Mouse (Mus musculus) gastrocnemius, postnatal 10 days (tissue): ENCODE results near the gene Zdhhc5. TPM values are rescaled to one million over a fixed set of nuclear protein-coding genes. Genes with fewer than 3 reads are reported as not detected.
"Not testable (repeated sequence)": the region's sequence is repeated elsewhere in the genome, so short reads cannot be mapped to it uniquely, and the experiment has no call there.

Source experiments
- DNase-seq: peaks from one replicate; pipeline ENCODE4 v3.0.0; 2021; ENCODE audit warnings: mixed read lengths
- total RNA-seq, 2 experiments: library from RNA; stranded (reverse); gene quantifications; 2 replicates each; pipeline ENCODE4 v1.2.3; 2021

The Zdhhc5 gene
- total RNA-seq, 2 experiments from 2014 or later, result 42.7 to 47.9 TPM

DNA sequence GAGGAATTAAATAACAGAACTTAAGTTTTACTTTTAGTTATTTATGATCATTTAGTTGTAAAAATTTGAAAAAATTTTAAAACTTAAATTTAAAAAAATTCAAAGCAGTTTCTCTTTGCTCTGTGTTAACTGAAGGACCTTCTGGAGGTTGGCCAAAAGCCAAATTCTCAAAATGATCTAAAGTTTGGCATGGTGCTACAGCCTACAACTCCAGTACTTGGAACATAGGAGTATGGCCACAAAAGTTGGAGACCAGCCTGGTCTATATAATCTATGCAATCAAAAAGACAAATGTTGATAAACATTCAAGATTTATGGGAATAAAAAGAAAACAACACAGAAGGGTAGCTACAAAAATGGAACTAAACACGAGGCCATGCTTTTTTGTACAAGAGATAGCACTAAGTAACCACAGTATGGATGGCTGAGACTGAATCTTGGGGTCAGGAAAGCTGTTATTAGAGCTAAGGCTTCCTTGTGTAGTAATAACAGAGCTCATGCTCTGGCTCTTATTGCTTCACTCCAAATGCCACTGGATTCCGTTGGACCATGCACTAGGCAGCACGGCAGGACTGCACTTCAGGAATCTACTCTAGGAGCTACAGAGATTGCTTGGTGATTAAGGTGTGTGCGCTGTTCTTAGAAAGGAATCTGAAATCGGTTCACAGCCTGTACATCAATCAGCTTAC, 19.8 kb downstream of the Zdhhc5 start:
- DNase-seq, result no peak

DNA sequence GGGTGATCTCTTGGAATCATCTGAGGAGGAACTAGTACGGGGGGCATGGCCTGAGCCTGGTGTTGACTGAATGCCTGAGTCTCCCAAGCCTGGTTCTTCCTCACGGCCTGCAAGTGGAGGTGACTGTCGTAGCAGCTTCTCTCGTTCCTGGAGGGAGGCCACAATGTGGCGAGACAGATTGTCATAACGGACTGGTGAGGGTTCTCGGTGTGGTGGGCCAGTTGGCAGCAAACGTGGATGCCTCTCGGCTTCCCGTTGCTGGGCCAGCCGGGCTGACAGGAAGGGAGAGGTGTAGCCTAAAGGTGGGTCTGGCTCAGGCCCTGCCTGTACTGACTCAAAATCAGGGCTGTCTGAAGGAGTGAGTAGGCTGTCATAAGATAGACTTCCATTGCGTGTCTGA, 24.9 kb downstream of the Zdhhc5 start:
- no peak for DNase-seq

DNA sequence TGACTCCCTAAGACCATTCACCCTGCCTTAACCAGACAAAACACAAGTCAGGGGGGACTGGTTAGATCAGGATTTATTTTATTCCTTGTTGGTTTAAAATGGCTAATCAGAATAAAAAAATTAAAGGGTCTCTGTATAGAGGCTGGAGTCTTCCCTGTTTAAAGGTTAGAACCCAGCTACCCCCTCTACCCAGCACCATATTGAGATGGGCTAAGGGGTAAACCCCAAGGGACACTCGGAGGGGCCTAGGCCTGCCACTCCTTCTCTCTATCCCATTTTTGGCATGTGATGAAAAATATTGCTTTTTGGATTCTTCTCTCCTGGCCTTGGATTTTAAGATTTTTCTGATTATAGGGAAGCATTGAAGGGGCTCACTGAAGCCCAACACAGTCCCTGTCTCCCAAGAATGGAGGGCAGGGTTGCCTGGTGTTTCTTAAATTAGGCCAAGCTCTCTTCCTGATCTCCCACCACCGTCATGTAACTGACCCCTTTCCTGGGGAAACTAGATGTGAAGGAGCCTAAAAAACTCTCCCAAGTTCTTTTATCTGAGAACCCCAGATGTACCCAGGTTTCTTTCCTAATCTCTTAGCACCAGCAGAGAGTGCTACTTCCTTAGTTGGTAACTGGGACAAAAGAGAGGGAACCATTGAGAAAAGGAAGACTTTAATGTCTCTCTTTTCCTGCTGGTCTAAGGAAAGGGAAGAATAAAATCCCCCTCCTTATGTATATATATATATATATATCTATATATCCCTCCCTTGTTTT, 26.7 kb downstream of the Zdhhc5 start:
- no peak for DNase-seq

DNA sequence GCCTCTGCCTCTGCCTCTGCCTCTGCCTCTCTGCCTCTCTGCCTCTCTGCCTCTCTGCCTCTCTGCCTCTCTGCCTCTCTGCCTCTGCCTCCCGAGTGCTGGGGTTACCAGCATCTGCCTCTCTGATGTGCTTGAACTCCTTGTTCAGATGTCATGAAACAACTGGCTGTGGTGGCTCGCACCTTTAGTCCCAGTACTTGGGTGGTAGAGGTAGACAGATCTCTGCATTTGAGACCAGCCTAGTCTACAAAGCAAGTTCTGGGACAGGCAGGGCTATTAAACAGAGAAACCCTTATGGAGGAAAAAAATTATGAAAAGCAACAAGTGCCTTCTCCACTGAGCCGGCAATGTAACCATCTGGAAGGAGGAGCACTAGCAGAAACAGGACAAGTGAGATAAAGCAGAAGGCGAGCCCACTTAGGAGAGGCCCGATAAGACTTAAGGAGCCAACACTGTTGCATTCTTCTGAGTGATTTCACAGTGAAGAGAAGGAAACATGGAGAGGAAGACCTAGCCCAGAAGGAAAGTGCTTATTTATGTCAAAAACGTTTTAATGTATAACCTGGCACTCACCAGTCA, 32.3 kb downstream of the Zdhhc5 start:
- DNase-seq, result no peak

DNA sequence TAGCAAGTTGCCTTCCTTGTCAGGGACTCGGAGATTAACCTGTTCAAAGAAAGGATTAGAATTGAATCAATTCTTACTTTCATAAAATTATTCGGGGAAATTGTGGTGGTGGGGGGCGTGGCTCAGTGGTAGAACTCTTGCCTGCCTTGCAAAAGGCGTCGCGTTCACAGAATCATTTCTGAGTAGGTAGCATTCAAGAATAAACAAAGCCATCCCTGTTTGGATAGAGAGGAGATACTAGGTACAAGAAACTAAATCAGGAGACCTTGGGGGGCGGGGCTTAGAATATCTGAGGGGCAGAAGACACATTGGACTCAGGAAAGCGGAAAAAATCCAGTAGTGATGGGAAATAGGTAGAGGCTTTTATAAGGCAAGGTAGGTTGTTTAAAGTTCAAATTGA, 36.0 kb downstream of the Zdhhc5 start, which contains the start of gene Tmx2:
TSS of gene Tmx2 (minus strand) at position 125 of the 400 bp plus-strand sequence.
- no peak for DNase-seq

DNA sequence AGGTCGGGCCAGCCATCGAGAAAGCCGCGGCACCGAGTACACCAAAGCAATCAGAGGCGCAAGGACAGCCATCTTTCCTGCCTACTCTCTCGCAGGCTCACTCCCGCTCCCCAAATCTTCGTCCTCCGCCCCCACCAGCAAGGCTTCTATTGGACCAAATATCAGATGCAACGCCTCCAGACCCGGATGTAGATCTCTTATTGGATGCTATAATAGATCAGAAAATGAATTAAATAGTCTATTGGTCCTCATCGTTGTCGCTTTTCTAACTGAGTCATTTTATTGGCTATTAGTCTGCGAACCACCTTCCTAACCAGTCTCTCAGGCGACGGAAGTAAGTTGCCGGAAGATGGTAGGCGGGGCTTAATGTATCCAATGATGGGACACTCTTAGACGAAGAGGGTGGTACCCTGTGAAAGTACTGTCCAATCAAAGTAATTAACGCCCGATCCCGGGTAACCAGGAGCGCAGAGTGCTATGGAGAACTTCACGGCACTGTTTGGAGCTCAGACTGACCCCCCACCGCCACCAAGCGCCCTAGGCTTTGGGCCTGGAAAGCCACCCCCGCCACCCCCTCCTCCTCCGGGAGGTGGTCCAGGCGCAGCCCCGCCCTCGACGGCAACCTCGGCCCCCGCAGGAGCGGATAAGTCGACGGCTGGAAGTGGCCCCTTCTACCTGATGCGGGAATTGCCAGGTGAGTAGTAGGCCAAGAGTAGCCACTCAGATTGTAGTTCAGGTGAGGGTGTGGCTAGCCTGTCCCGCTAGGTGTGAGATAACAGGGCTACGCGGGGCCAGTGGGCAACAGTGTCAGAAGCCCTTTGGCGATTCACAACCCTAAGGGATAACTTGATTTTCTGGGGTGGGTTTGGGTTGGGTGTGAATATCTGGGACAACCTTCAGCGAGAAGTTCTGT, 36.8 kb downstream of the Zdhhc5 start, which contains the start of the genes Gm28635 and Med19:
TSS of gene Gm28635 (minus strand) at position 74 of the 913 bp plus-strand sequence.
TSS of gene Med19 (plus strand) at position 435 of the 913 bp plus-strand sequence.
- DNase-seq, result peak; percentile 78

DNA sequence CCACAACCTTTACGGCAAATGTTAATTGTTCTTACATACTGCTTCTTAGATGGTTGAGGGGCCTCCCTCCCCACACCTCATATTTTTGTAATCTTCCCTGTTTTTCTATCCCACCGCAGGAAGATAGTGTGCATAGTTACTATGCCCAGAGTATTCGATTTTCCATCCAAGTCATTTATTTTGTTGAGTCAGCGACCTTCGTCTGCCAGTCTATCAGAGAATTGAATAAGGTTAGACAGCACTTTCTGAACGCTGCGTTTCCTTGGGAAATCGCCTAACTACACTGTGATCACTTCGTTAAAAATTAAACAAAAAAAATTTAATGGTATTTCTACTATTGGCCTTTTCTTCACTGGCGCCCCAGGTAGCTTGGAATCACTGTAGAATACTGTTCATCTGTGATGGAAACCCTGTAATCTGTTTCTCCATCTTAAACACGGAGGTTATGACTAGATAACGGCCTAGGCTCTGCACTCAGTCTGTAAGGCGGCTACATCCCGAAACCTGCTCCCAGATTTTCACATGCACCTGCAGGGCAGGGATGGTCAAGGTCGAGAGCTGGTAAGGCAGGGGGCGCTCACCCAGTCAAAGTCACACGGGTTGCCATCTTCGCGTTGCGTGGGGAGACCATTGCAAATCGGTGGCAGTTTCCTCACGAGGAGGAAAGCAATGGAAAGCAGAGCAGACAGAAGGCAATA, 37.6 kb downstream of the Zdhhc5 start:
- no peak for DNase-seq

DNA sequence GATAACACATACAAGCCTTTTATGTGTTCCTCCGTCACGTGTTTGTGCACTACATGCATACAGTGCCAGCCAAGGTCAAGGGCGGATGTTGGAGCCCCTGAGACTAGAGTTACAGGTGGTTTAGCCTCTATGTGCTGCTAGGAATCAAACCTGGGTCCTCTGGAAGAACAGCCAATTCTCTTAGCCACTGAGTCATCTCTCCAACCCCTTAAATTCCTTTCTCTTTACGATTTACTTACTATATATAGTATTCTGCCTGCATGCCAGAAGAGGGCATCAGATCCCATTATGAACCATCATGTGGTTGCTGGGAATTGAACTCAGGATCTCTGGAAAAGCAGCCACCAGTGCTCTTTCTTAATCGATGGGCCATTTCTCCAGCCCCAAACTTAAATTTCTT, 43.4 kb downstream of the Zdhhc5 start:
- DNase-seq, result not testable (repeated sequence)

DNA sequence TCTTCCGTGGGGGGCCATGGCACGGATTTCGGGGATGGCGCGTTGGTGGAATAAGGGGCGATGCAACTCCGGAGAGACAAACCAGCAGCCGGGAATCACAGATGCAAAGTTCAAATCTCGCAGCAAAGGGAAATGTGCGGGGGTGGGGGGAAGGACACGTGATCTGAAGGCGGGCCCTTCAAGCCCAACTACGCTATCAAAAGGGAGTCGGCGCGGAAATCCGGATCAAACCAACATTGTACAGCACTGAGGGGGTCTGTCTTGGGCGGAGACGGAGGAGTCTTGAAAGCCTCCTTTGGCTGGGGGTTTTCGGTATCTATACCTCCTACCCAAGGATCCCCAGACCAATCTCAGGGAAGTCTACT, 44.4 kb downstream of the Zdhhc5 start, which contains the start of gene Selenoh:
TSS of gene Selenoh (minus strand) at position 202 of the 365 bp plus-strand sequence.
- DNase-seq, result peak; percentile 71

DNA sequence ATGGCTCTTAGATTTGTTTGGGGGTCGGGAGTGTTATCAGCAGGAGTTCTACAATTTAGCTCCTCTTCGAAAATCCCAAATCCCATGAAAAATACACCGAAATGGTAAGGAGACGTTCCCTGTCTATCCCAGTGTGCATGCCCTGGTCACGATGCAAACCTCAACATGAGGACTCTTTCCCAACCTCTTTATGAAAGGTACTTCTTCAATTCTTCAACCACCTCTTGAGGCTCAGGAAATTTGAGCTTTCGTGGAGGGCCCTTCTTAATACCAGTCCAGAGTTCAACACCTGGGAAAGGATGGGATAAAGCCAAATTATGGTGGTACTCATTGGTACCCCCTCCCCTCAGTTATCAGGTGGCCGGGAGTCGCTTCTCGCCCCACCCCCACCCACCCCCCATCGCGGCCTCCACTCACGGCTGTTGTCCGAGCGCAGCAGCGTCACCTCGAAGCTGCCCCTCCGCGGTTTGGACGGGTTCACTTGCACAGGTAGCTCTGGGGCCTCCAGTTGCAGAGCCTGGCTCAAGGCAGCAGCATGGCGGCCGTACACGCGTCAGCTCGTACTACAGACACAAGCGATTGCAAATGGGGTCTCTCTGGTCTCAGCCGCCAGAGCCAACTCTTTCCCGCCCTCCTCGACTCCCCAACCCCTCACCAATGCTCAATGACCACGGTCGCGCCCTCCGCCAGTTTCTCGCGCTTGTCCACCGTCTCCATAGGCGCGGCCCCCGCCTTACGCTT, 45.0 kb downstream of the Zdhhc5 start:
- no peak for DNase-seq

DNA sequence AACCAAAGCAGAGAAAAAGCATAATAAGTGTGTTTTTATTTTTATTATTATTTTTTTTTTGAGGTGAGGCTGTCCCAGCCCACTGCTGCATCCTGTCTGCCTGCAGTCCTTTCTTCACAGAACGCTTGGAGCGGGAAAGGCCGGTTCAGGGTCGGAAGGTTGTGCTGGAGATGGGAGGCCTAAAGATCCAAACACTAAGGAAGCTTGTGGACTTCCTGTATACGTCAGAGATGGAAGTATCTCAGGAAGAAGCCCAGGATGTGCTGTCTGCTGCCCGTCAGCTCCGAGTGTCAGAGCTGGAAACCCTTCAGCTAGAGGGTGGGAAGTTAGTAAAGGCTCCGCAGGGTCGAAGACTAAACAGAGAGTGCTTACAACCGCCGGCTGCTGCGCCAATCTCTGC, 48.9 kb downstream of the Zdhhc5 start:
- DNase-seq, result no peak

DNA sequence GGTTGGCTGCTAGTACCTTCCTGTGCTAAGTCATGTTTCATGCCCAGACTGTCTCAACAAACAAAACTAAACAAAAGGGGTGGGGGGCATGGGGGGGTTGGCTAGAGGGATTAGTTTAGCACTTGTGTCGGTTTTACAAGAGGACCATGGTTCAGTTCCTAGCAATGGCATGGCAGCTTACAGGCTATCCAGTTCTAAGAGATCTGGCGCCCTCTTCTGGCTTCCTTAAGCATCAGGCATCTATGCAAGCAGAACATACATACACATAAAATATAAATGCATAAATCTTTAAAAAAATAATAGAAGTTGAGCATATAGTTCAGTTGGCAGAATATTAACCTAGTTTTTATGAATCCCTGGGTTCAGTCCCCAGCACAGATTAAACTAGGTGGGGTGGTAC, 52.1 kb downstream of the Zdhhc5 start:
- peak; percentile 45 for DNase-seq

DNA sequence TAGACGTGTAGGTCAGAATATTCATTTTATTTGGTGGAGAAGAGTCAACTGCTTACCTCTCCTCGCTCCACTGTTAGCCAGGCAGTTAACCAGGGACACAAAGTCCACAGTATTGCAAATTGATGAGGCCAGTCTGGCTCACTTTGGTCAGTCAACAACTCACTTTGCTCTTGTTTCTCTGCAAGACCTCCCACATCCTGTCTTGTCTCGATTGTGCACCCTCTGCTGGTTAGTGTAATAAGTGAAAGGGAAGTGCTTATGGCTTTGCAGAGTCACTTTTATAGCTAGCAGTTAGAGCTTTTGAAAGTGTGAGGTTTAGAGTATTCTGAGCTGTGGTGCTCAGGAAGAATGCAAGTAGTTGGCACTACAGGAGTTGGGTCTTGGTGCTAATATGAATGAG, 54.7 kb downstream of the Zdhhc5 start:
- no peak for DNase-seq

DNA sequence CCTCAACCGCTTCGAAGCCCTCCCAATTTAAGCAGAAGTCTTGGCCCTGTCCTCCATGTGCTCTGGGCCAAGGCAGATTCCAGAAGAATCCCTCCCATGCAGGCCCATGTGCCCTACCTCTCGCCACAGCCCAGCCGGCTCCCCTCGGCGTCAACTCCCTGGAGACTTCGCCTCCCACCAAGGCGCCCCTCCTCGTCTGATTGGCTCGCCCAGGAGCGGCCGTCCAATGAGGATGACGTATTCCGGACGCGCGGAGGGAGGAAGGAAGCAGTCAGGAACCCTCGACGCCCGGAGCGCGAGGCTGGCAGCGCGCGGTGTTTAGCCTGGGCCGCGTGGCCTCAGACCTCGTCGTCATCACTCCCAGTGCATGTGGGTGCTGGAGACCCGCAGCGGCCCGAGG, 56.2 kb downstream of the Zdhhc5 start, which contains the start of gene Btbd18:
TSS of gene Btbd18 (plus strand) at position 274 of the 400 bp plus-strand sequence.
- no peak for DNase-seq

DNA sequence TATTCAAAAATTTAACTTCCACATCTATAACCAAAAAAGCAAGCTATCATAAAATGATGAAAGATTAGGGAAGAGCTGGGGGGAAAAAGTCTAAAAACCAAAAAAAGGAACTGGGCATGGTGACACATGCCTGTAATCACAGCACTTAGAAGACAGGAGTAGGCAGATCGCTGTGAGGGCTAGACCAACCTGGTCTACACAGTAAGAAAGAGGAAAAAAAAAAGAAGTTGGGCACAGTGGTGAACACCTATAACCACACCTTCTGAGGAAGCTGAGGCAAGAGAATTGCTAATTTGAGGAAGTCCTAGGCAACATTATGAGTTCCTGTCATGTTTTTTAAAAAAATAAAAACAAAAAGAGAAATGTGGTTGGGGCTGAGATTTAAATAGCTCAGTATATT, 59.1 kb downstream of the Zdhhc5 start:
- no peak for DNase-seq

DNA sequence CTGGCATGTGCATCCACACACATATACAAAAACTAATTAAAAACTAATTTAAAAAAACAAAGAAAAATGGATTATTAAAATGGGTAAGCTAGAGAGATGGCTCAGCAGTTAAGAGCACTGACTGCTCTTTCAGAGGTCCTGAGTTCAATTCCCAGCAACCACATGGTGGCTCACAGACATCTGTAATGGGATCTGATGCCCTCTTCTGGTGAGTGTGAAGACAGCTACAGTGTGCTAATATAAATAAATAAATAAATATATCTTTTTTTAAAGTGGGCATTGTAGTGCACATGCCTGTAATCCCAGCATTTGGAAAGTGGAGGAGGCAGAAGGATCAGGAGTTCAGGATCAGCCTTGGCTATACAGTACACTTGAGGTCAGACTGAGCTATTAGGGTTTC, 61.6 kb downstream of the Zdhhc5 start:
- DNase-seq, result no peak

DNA sequence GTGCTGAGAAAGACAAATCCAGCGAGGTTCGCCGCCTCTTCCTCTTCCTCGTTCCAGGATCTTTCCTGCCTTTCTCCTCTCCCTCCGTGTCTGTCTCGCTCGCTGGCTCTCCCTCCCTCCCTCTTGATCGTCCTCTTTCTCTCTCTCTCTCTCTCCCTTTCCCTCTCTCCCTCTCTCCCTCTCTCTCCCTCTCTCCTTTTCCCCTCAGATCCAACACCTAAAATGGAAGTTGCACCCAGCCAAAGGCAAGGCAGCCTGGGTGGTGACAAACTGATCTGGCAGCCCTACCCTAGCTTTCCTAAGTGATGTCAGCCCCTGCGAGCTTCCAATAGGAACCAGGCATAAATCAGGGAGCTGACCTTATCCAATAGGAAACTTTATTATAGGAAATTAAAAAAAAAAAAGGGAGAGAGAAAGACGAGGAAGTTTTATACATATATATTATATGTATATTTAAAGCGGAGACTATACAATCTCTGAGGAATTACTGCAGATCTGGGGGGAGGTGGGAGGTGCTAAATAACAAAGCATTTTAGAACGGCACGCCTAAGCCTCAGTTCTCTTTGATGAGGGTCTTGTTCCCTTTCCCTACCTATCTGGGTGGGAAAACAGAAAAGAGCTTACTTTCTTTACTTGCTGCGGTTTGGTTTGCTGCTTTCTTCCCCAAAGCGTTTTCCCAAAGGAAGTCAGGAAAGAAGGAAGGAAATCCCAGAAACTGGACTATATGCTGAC, 64.3 kb downstream of the Zdhhc5 start, which contains the start of gene Ctnnd1:
TSS of gene Ctnnd1 (minus strand) at position 302 of the 732 bp plus-strand sequence.
- DNase-seq, result peak; percentile 74

DNA sequence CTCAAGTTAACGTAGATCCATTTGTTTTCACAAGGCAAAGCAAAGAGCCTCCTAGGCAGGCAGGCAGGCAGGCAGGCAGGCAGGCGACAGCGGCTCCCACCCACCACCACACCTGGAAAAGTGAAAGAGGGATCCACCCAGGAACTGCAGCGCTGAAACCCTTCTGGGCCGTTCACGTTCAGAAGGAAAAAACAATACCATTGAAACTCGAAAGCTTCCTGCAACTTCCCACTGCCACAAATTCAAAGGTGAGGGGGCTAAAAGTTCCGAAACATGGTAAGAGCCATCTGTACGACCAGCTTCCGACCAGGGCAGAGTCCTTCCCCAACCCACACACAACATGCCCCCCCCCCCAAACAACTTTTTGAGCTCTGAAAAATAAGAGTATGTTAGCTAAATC, 65.3 kb downstream of the Zdhhc5 start:
- no peak for DNase-seq

DNA sequence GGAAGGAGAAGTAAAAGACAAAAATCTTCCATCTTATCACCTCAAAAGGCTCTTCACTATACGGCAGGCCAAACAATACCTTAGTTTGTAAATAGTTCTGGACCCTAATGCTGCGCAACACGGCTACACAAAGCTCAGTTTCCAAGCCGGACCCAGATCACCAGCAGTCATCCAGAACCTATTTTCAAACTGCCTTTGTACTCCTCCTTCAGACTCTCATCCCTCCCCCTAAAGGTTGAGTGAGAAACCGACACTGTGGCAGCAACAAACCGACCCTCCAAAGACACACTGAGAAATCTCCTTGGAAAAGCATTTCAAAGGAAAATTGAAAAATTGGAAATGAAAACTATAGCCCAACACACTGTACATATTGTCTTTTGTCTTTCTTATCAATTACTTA, 66.6 kb downstream of the Zdhhc5 start:
- no peak for DNase-seq

DNA sequence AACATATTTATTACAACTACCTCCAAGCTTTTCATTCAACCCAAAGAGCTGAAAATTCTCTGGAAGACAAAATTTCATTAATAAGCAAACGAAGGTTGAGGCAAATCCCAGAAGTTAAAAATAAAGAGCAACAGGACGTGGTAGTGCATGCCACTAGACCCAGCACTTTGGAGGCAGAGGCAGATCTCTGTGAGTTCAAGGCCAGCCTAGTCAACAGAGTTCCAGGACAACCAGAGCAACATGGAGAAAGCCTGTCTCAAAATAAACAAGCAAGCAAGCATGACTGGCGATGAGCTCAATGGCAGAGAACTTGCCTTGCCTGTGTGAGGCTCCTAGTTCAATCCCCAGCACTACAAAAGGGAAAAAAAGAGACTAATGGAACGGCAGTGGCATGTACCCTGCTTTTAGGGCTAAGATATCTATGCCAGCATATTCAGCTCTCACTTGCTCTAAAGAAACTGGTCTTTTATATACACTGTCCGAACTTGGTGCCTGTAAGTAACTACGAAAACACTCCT, 67.9 kb downstream of the Zdhhc5 start:
- no peak for DNase-seq
